Mouse (Mus musculus) neural tube, embryonic 14.5 days (tissue): ENCODE measurements at regions not wholly inside any gene's neighbourhood (a gene's known extent, or its start where the extent isn't known, plus 50 kb on each side); places are given as distances from the start of the nearest gene placed in this dataset.

ENCODE experiments used
- ATAC-seq: fragments of 200-750 bp; cut with Nextera tagmentation; 2 replicates; pipeline ENCODE4 v1.8.0; 2017; ENCODE audit warnings: low read depth, mild to moderate bottlenecking, moderate TSS enrichment, moderate library complexity
- H3K27ac ChIP-seq: fragments of 300-500 bp; sonication (generic); 2 replicates; pipeline ENCODE4 v1.5.1; 2014; ENCODE audit warnings: low read depth, mild to moderate bottlenecking, control low read depth, low read length, moderate library complexity, mixed read lengths
- H3K27me3 ChIP-seq: fragments of 300-500 bp; sonication (generic); 2 replicates; pipeline ENCODE4 v1.6.1; 2014; ENCODE audit warnings: low read length; ENCODE audit not compliant: control insufficient read depth, insufficient read depth
- H3K36me3 ChIP-seq: fragments of 300-500 bp; sonication (generic); 2 replicates; pipeline ENCODE4 v1.6.1; 2014; ENCODE audit warnings: low read length, mixed read lengths; ENCODE audit not compliant: control insufficient read depth, insufficient read depth
- H3K4me1 ChIP-seq: fragments of 300-500 bp; sonication (generic); 2 replicates; pipeline ENCODE4 v1.6.1; 2014; ENCODE audit warnings: low read length; ENCODE audit not compliant: control insufficient read depth, insufficient read depth
- H3K4me2 ChIP-seq: fragments of 300-500 bp; sonication (generic); 2 replicates; pipeline ENCODE4 v1.6.1; 2014; ENCODE audit warnings: mild to moderate bottlenecking, low read depth, low read length, control low read depth
- H3K4me3 ChIP-seq: fragments of 300-500 bp; sonication (generic); 2 replicates; pipeline ENCODE4 v1.5.1; 2014; ENCODE audit warnings: low read depth, low read length, control low read depth, mixed read lengths
- H3K9ac ChIP-seq: fragments of 300-500 bp; sonication (generic); replicated peaks from 2 replicates; pipeline ENCODE4 v1.6.1; 2014; ENCODE audit warnings: low read depth, mild to moderate bottlenecking, control low read depth, low read length, mixed read lengths
- H3K9me3 ChIP-seq: fragments of 300-500 bp; sonication (generic); 2 replicates; pipeline ENCODE4 v1.6.1; 2016; ENCODE audit warnings: low read length; ENCODE audit not compliant: control insufficient read depth
- WGBS: fragments of 180-500 bp; shearing (Covaris S2); extraction: QIAGEN DNeasy Blood & Tissue Kit; methylation state at CpG from one replicate; pipeline ENCODE4 v1.1.7; 2014; 5-methylcytosine and 5-hydroxymethylcytosine counted together

- Histone ChIP-seq H3K36me3 (no peaks in the 10 kb centered on the region), H3K9ac (no peak overlapping the region), H3K27me3 (no peaks in the 10 kb centered on the region), H3K9me3 (no peaks in the 10 kb centered on the region), H3K4me2 (no peak overlapping the region), H3K4me3 (no peak overlapping the region), H3K27ac (no peak overlapping the region), H3K4me1 (no peaks in the 10 kb centered on the region)
- no peak for ATAC-seq
- WGBS, result 96% methylated on average over 1 of the region's 1 CpGs
These were observed 81.9 kb downstream of the Edem1 start for GRCm38 (mm10) chr6:108910330-108910729.

GRCm38 (mm10) chr6:108912539-108912938 is 84.1 kb downstream of the Edem1 start:
- no peak overlapping the region for H3K9ac ChIP-seq
- H3K9me3 ChIP-seq, result no peaks in the 10 kb centered on the region
- H3K36me3 ChIP-seq, result no peaks in the 10 kb centered on the region
- 53% methylated on average over 7 of the region's 7 CpGs for WGBS
- ATAC-seq, result no peak
- H3K27me3 ChIP-seq, result no peaks in the 10 kb centered on the region
- no peaks in the 10 kb centered on the region for H3K4me1 ChIP-seq
- H3K27ac ChIP-seq, result no peak overlapping the region
- no peak overlapping the region for H3K4me3 ChIP-seq
- no peak overlapping the region for H3K4me2 ChIP-seq

DNA sequence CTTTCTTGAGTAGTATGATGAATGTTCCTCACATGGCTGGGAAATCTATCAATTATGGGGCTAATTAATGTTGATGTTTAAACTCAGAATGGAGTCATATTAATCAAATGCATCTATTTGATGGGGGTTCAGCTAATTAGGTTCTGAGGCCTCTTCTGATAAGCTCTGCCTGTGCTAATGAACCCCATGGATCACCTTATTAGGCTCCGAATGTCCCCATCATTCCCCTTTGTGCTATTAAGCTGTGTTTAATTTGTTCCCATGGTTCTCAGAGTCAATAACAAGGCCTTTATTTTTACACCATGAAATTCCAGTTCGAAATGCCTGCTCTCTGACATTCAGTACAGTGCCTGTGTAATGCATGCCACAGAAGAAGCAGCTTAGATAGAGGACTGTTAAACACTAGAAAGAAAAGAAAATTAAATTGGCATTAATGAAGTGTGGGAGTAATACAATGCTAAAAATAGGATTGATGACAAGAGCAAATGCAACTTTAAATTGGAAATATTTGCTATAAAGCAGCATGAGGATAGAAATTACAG is 91.0 kb downstream of the Edem1 start:
- Histone ChIP-seq H3K4me3 (no peak overlapping the region), H3K9me3 (no peaks in the 10 kb centered on the region), H3K27me3 (no peaks in the 10 kb centered on the region), H3K27ac (no peak overlapping the region), H3K4me2 (no peak overlapping the region), H3K9ac (no peak overlapping the region), H3K36me3 (no peaks in the 10 kb centered on the region), H3K4me1 (no peaks in the 10 kb centered on the region)
- ATAC-seq, result peak; percentile 65; the same call in 1 of the 2 replicates
- WGBS, result 34% methylated on average over 2 of the region's 2 CpGs

DNA sequence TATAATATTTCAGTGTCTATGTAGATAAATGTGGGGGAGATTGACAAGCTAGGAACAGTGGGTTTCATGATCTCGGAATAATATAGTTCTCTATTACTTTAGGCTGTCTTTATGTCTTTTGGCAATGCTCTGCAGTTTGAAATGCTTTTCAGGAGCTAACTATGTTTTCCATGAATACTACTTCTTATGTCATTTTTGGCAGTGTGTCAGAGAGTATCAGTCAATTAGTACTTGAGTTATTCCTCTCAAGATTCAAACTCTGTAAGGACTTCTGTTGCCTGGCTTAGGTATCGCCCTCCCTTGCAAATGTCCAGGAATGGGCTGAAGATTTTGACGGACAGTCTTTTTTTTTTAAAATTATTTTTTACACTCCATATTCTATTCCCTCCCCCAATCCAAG is 92.7 kb downstream of the Edem1 start:
- H3K9me3 ChIP-seq, result no peaks in the 10 kb centered on the region
- H3K36me3 ChIP-seq, result no peaks in the 10 kb centered on the region
- 94% methylated on average over 3 of the region's 3 CpGs for WGBS
- no peaks in the 10 kb centered on the region for H3K27me3 ChIP-seq
- no peak for ATAC-seq
- H3K27ac ChIP-seq, result no peak overlapping the region
- no peak overlapping the region for H3K4me3 ChIP-seq
- no peaks in the 10 kb centered on the region for H3K4me1 ChIP-seq
- H3K4me2 ChIP-seq, result no peak overlapping the region
- H3K9ac ChIP-seq, result no peak overlapping the region

GRCm38 (mm10) chr6:108922564-108922963 is 94.1 kb downstream of the Edem1 start:
- WGBS, result 88% methylated on average over 6 of the region's 6 CpGs
- H3K4me3 ChIP-seq, result no peak overlapping the region

DNA sequence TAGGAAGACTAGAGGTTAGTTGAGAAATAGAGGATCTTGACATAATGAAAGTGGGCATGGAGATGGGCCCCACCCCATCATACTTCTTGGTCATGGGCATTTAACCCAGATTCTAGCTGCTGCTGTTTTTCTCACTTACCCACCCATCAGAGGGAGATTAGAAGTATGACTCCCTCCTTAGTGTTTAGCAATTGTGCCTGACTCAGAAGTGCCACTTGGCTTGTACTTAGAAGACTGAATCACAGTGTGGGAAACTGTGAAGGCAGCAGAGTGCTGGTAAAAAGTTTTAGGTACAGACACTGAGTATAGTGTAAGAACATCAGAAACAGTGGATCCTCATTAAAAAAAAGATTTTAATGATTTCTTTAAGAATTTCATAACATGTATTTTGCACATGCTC is 100.5 kb downstream of the Edem1 start:
- ATAC-seq, result no peak
- H3K27me3 ChIP-seq, result no peaks in the 10 kb centered on the region
- no peak overlapping the region for H3K4me3 ChIP-seq
- no peaks in the 10 kb centered on the region for H3K36me3 ChIP-seq
- no peaks in the 10 kb centered on the region for H3K4me1 ChIP-seq
- H3K27ac ChIP-seq, result no peak overlapping the region
- no peaks in the 10 kb centered on the region for H3K9me3 ChIP-seq
- H3K9ac ChIP-seq, result no peak overlapping the region
- no peak overlapping the region for H3K4me2 ChIP-seq

More at GRCm38 (mm10) chr6:108922564-108922963, 94.1 kb downstream of the Edem1 start:
- H3K36me3 ChIP-seq, result no peaks in the 10 kb centered on the region
- no peak overlapping the region for H3K4me2 ChIP-seq
- no peak overlapping the region for H3K9ac ChIP-seq
- no peak overlapping the region for H3K27ac ChIP-seq
- no peaks in the 10 kb centered on the region for H3K9me3 ChIP-seq
- H3K27me3 ChIP-seq, result no peaks in the 10 kb centered on the region
- ATAC-seq, result no peak
- no peaks in the 10 kb centered on the region for H3K4me1 ChIP-seq

DNA sequence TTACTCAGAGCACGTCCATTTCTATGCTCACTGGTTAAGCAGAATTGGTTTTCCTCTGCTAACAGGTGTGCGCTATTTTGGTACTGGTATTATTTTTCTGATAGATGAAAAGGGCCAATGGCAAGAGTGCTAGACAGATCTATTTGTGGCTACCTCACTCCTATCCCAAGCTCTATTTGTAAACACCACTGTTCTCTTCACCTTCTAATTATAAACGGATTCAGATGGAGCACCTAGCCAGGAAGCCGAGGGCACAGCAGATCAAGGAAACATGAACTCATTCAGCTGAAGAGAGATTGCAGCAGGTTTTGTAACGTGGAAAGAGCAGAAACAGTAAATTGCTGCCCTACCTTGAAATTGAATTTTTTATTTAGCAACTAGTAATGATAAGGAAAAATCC is 110.2 kb downstream of the Edem1 start:
- no peak overlapping the region for H3K4me2 ChIP-seq
- no peak for ATAC-seq
- no peaks in the 10 kb centered on the region for H3K4me1 ChIP-seq
- H3K27me3 ChIP-seq, result no peaks in the 10 kb centered on the region
- 92% methylated on average over 5 of the region's 5 CpGs for WGBS
- H3K9ac ChIP-seq, result no peak overlapping the region
- no peaks in the 10 kb centered on the region for H3K36me3 ChIP-seq
- no peak overlapping the region for H3K27ac ChIP-seq
- H3K4me3 ChIP-seq, result no peak overlapping the region
- H3K9me3 ChIP-seq, result no peaks in the 10 kb centered on the region

GRCm38 (mm10) chr6:108942288-108942687 is 113.8 kb downstream of the Edem1 start:
- Histone ChIP-seq H3K4me2 (no peak overlapping the region), H3K9me3 (no peaks in the 10 kb centered on the region), H3K9ac (no peak overlapping the region), H3K4me1 (no peaks in the 10 kb centered on the region), H3K36me3 (no peaks in the 10 kb centered on the region), H3K27ac (no peak overlapping the region), H3K4me3 (no peak overlapping the region), H3K27me3 (no peaks in the 10 kb centered on the region)
- no peak for ATAC-seq

DNA sequence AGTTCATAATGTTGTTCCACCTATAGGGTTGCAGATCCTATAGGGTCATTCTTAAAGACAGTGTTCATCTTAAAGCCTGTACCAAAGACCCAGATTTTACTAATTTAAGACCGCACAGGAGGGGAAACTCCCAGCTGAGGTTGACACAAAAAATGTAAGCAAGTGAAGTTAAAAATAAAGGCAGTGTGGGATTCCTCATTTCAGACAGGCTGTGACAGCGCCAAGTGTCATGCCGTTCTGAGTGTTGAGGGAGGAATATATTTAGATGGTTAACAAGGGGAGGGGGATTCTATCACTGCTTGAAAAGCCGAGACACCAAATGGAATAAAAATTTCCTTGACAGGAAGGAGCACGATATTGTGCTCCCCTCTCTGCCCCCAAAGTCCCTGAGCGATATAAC is 123.9 kb downstream of the Edem1 start:
- Histone ChIP-seq H3K4me1 (no peaks in the 10 kb centered on the region), H3K9ac (no peak overlapping the region), H3K9me3 (no peaks in the 10 kb centered on the region), H3K4me3 (no peak overlapping the region), H3K36me3 (no peaks in the 10 kb centered on the region), H3K4me2 (no peak overlapping the region), H3K27ac (no peak overlapping the region), H3K27me3 (no peaks in the 10 kb centered on the region)
- ATAC-seq, result no peak
- 94% methylated on average over 6 of the region's 6 CpGs for WGBS

DNA sequence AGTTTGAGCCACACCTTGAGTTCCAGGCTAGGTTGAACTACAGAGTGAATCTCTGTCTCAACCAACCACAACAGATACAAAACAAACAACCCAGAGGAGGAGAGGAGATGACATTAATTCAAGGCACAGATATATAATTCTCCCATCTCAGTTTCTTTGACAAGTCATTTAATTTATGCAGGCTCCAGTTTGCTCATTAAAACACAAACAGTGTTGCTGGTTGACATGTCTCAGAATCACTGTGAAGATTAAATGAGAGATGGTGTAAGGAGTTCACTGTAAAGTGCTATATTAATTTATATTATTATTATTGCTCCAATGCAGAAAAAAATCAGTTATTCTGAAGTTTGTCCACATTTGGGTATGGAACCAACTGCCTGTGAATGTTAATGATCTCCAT is 134.4 kb downstream of the Edem1 start:
- H3K4me3 ChIP-seq, result no peak overlapping the region
- no peaks in the 10 kb centered on the region for H3K4me1 ChIP-seq
- H3K27me3 ChIP-seq, result no peaks in the 10 kb centered on the region
- no peaks in the 10 kb centered on the region for H3K9me3 ChIP-seq
- no peak for ATAC-seq
- H3K27ac ChIP-seq, result no peak overlapping the region
- H3K4me2 ChIP-seq, result no peak overlapping the region
- H3K9ac ChIP-seq, result no peak overlapping the region
- no peaks in the 10 kb centered on the region for H3K36me3 ChIP-seq
